Mouse (Mus musculus): ENCODE measurements around the gene Nckipsd. TPM values are rescaled to one million over a fixed set of nuclear protein-coding genes. Genes with fewer than 3 reads are reported as not detected.
A peak's percentile ranks its signal among the peaks of the same experiment; 100 is the strongest.

Gene Nckipsd
- polyA plus RNA-seq, 1 experiment from 2014 or later: 14.5 TPM

DNA sequence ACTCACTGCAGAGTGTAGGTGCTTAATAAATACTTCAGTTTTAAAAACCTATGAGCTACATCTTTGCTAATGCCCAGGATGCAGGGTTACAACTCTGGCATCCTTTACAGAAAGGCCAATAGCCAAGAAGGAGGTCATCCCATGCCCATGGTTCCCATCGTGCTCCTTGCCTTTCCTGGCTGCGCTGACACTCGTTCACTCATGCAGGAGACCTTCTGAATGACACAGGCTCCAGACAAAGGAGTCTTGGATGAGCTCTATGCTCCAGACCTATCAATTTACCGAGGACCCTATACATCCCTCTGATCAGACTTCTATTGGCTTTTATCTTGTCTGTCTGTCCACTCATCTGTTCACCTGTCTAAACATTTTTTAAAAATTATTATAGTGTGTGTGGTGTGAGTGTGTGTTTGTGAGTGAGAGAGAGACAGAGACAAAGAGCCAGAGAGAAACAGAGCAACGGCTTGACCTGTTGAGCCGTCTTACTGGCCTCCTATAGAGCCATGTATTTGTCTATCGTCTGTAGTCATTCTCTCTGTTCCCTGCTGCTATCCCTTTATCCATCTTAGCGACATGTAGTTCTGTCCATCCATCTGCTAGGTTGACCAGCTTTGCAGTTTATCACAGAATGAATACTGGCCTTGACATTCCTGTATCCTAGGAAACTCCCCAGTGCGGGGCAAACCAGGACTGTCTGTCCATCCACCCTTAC is 25.2 kb upstream of the Nckipsd start:
- 25% methylated on average over 9 of the region's 9 CpGs for WGBS
- ATAC-seq (ENCODE audit: insufficient read depth, low FRiP score, low TSS enrichment): peak; percentile 43
- Histone ChIP-seq H3K4me3 (ENCODE audit: low read depth, low read length) (peak overlapping the region; percentile 94), H3K9ac (ENCODE audit: low read length) (peak overlapping the region; percentile 98), H3K27me3 (ENCODE audit: control insufficient read depth, insufficient read depth, low read length) (no peaks in the 10 kb centered on the region), H3K27ac (ENCODE audit: low read depth, low read length) (peak overlapping the region; percentile 98), H3K4me2 (ENCODE audit: low read depth) (peak overlapping the region; percentile 72), H3K9me3 (ENCODE audit: control insufficient read depth, low read length) (no peaks in the 10 kb centered on the region), H3K4me1 (ENCODE audit: control insufficient read depth, insufficient read depth, low read length) (peaks cover 27% of the 10 kb centered on the region), H3K36me3 (ENCODE audit: control insufficient read depth, insufficient read depth, low read length) (no peaks in the 10 kb centered on the region)
- peak; percentile 21 for DNase-seq (ENCODE audit: low spot score)

GRCm38 (mm10) chr9:108783548-108784463 is 24.4 kb upstream of the Nckipsd start, which contains the start of gene Ip6k2:
Ip6k2 (plus strand) TSS chr9:108783796.
- Histone ChIP-seq H3K9ac (ENCODE audit: low read length) (peak within 1 kb of the TSS; percentile 98), H3K27ac (ENCODE audit: low read depth, low read length) (peak within 1 kb of the TSS; percentile 98), H3K27me3 (ENCODE audit: control insufficient read depth, insufficient read depth, low read length) (no peaks in the 10 kb centered on the region), H3K9me3 (ENCODE audit: control insufficient read depth, low read length) (no peaks in the 10 kb centered on the region), H3K4me2 (ENCODE audit: low read depth) (peak within 1 kb of the TSS; percentile 72), H3K4me1 (ENCODE audit: control insufficient read depth, insufficient read depth, low read length) (peaks cover 31% of the 10 kb centered on the region), H3K36me3 (ENCODE audit: control insufficient read depth, insufficient read depth, low read length) (no peaks in the 10 kb centered on the region), H3K4me3 (ENCODE audit: low read depth, low read length) (peak within 1 kb of the TSS; percentile 94)
- ATAC-seq (ENCODE audit: insufficient read depth, low FRiP score, low TSS enrichment) (peak; percentile 97), DNase-seq (ENCODE audit: low spot score) (peak; percentile 98)
- WGBS: under 1% methylated on average over 55 of the region's 56 CpGs

- H3K27me3 ChIP-seq (ENCODE audit: control insufficient read depth, insufficient read depth, low read length): no peaks in the 10 kb centered on the region
- H3K4me3 ChIP-seq (ENCODE audit: low read depth, low read length): peak overlapping the region; percentile 94
- H3K36me3 ChIP-seq (ENCODE audit: control insufficient read depth, insufficient read depth, low read length): no peaks in the 10 kb centered on the region
- DNase-seq (ENCODE audit: low spot score) (peak; percentile 47), ATAC-seq (ENCODE audit: insufficient read depth, low FRiP score, low TSS enrichment) (no peak)
- peaks cover 31% of the 10 kb centered on the region for H3K4me1 ChIP-seq (ENCODE audit: control insufficient read depth, insufficient read depth, low read length)
- H3K9me3 ChIP-seq (ENCODE audit: control insufficient read depth, low read length): no peaks in the 10 kb centered on the region
- 0 out of 2 replicates have a peak overlapping the region, but pooled peaks have one; percentile 1 for H3K27ac ChIP-seq (ENCODE audit: low read depth, low read length)
- H3K4me2 ChIP-seq (ENCODE audit: low read depth): peak overlapping the region; percentile 72
- H3K9ac ChIP-seq (ENCODE audit: low read length): no peak overlapping the region
These were observed 22.8 kb upstream of the Nckipsd start for GRCm38 (mm10) chr9:108785416-108785815.

DNA sequence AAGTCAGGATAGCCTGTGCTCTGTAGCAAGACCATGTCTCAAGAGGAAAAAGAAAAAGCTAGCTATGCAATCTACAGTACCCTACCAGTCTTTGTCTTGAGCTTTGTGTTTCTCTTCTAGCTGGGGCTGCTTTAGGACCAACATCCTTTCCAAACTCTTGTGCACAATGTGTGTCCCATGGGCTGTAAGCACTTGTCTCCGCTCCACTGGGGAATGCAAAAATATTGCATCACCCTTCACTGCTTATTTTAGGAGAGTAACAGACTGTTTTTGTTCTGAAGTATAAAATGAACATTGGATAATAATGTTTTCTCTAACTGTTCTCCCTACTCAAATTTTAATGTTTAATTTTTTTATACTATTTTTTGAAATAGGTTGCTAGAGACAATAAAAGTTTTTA is 21.7 kb upstream of the Nckipsd start:
- WGBS: 95% methylated on average over 1 of the region's 1 CpGs
- no peak for DNase-seq (ENCODE audit: low spot score)
- ATAC-seq (ENCODE audit: insufficient read depth, low FRiP score, low TSS enrichment): no peak
- Histone ChIP-seq H3K9ac (ENCODE audit: low read length) (no peak overlapping the region), H3K4me3 (ENCODE audit: low read depth, low read length) (0 out of 2 replicates have a peak overlapping the region, but pooled peaks have one; percentile 94), H3K4me2 (ENCODE audit: low read depth) (peak overlapping the region; percentile 72; the same call in 1 of the 2 replicates), H3K27me3 (ENCODE audit: control insufficient read depth, insufficient read depth, low read length) (no peaks in the 10 kb centered on the region), H3K4me1 (ENCODE audit: control insufficient read depth, insufficient read depth, low read length) (peaks cover 31% of the 10 kb centered on the region), H3K36me3 (ENCODE audit: control insufficient read depth, insufficient read depth, low read length) (no peaks in the 10 kb centered on the region), H3K27ac (ENCODE audit: low read depth, low read length) (no peak overlapping the region), H3K9me3 (ENCODE audit: control insufficient read depth, low read length) (no peaks in the 10 kb centered on the region)

DNA sequence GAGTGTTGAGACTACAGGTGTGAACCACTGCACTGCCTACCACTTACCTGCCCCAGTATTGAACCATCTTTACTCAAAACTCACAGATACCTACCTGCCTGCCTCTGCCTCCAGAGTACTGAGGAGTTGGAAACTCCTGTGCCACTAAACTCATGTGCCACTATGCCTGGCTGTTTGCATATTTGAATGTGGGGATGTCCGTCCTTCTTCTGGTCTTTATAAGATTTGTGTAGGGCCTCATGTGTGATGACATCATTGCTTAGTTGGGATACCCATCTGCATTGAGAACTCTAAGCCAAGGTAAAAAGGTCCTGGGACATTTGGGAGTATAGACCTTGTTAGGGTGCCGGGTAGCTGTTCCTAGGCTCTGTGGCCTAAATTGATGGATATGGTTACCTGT is 21.1 kb upstream of the Nckipsd start:
- H3K27me3 ChIP-seq (ENCODE audit: control insufficient read depth, insufficient read depth, low read length): no peaks in the 10 kb centered on the region
- no peak overlapping the region for H3K9ac ChIP-seq (ENCODE audit: low read length)
- no peak overlapping the region for H3K27ac ChIP-seq (ENCODE audit: low read depth, low read length)
- peaks cover 35% of the 10 kb centered on the region for H3K4me1 ChIP-seq (ENCODE audit: control insufficient read depth, insufficient read depth, low read length)
- H3K9me3 ChIP-seq (ENCODE audit: control insufficient read depth, low read length): no peaks in the 10 kb centered on the region
- no peak overlapping the region for H3K4me3 ChIP-seq (ENCODE audit: low read depth, low read length)
- no peak overlapping the region for H3K4me2 ChIP-seq (ENCODE audit: low read depth)
- 93% methylated on average over 2 of the region's 2 CpGs for WGBS
- ATAC-seq (ENCODE audit: insufficient read depth, low FRiP score, low TSS enrichment) (no peak), DNase-seq (ENCODE audit: low spot score) (no peak)
- no peaks in the 10 kb centered on the region for H3K36me3 ChIP-seq (ENCODE audit: control insufficient read depth, insufficient read depth, low read length)

GRCm38 (mm10) chr9:108788713-108789112 is 19.5 kb upstream of the Nckipsd start:
- Histone ChIP-seq H3K4me2 (ENCODE audit: low read depth) (no peak overlapping the region), H3K4me1 (ENCODE audit: control insufficient read depth, insufficient read depth, low read length) (peaks cover 33% of the 10 kb centered on the region)
- WGBS: 79% methylated on average over 3 of the region's 3 CpGs

GRCm38 (mm10) chr9:108792307-108792706 is 15.9 kb upstream of the Nckipsd start:
- no peak overlapping the region for H3K4me3 ChIP-seq (ENCODE audit: low read depth, low read length)
- peaks cover 18% of the 10 kb centered on the region for H3K4me1 ChIP-seq (ENCODE audit: control insufficient read depth, insufficient read depth, low read length)
- ATAC-seq (ENCODE audit: insufficient read depth, low FRiP score, low TSS enrichment) (no peak), DNase-seq (ENCODE audit: low spot score) (no peak)
- H3K36me3 ChIP-seq (ENCODE audit: control insufficient read depth, insufficient read depth, low read length): peaks cover 3% of the 10 kb centered on the region; the same call in 1 of the 2 replicates
- H3K27ac ChIP-seq (ENCODE audit: low read depth, low read length): no peak overlapping the region
- H3K9ac ChIP-seq (ENCODE audit: low read length): no peak overlapping the region
- H3K27me3 ChIP-seq (ENCODE audit: control insufficient read depth, insufficient read depth, low read length): no peaks in the 10 kb centered on the region
- no peaks in the 10 kb centered on the region for H3K9me3 ChIP-seq (ENCODE audit: control insufficient read depth, low read length)
- WGBS: 95% methylated on average over 1 of the region's 1 CpGs
- no peak overlapping the region for H3K4me2 ChIP-seq (ENCODE audit: low read depth)

More at GRCm38 (mm10) chr9:108788713-108789112, 19.5 kb upstream of the Nckipsd start:
- DNase-seq (ENCODE audit: low spot score): no peak
- no peak for ATAC-seq (ENCODE audit: insufficient read depth, low FRiP score, low TSS enrichment)
- Histone ChIP-seq H3K9ac (ENCODE audit: low read length) (no peak overlapping the region), H3K36me3 (ENCODE audit: control insufficient read depth, insufficient read depth, low read length) (no peaks in the 10 kb centered on the region), H3K4me3 (ENCODE audit: low read depth, low read length) (no peak overlapping the region), H3K27me3 (ENCODE audit: control insufficient read depth, insufficient read depth, low read length) (no peaks in the 10 kb centered on the region), H3K27ac (ENCODE audit: low read depth, low read length) (no peak overlapping the region), H3K9me3 (ENCODE audit: control insufficient read depth, low read length) (no peaks in the 10 kb centered on the region)

GRCm38 (mm10) chr9:108792730-108793129 is 15.4 kb upstream of the Nckipsd start:
- Histone ChIP-seq H3K36me3 (ENCODE audit: control insufficient read depth, insufficient read depth, low read length) (peaks cover 5% of the 10 kb centered on the region; the same call in 1 of the 2 replicates), H3K27me3 (ENCODE audit: control insufficient read depth, insufficient read depth, low read length) (no peaks in the 10 kb centered on the region), H3K9me3 (ENCODE audit: control insufficient read depth, low read length) (no peaks in the 10 kb centered on the region), H3K4me2 (ENCODE audit: low read depth) (no peak overlapping the region), H3K4me3 (ENCODE audit: low read depth, low read length) (no peak overlapping the region), H3K27ac (ENCODE audit: low read depth, low read length) (no peak overlapping the region), H3K4me1 (ENCODE audit: control insufficient read depth, insufficient read depth, low read length) (peaks cover 15% of the 10 kb centered on the region), H3K9ac (ENCODE audit: low read length) (no peak overlapping the region)
- no peak for DNase-seq (ENCODE audit: low spot score)
- WGBS: 65% methylated on average over 3 of the region's 3 CpGs
- no peak for ATAC-seq (ENCODE audit: insufficient read depth, low FRiP score, low TSS enrichment)

All from neural tube, embryonic 11.5 days (tissue).